Mouse (Mus musculus) spleen, embryonic (tissue): ENCODE data around the gene Slamf6.

Experiments used
- CTCF ChIA-PET: fragments of 350-600 bp; sonication (Branson Sonifier 250); formaldehyde crosslinking; loops from one replicate; lab custom pipeline; 2022; lab: Charles Lee

Slamf6 gene

GRCm38 (mm10) chr1:171992901-171993530, 75.7 kb downstream of the Slamf6 start:
- CTCF ChIA-PET = no interaction called here

- CTCF ChIA-PET = interaction anchor here (0.5 kb wide), 1 partner anchor 19 kb away, joined by 6 read pairs; no protein-coding TSS in a partner anchor
Observed at GRCm38 (mm10) chr1:171994501-171994900, 77.2 kb downstream of the Slamf6 start.

- CTCF ChIA-PET = no interaction called here
Observed at GRCm38 (mm10) chr1:171994918-171995715, 77.8 kb downstream of the Slamf6 start.

GRCm38 (mm10) chr1:171996701-171997100, 79.4 kb downstream of the Slamf6 start:
- CTCF ChIA-PET = interaction anchor here (0.9 kb wide), 1 partner anchor 74 kb away, joined by 4 read pairs; no protein-coding TSS in a partner anchor

GRCm38 (mm10) chr1:171998820-171999597, 81.7 kb downstream of the Slamf6 start:
- CTCF ChIA-PET = interaction anchor here (0.5 kb wide), 1 partner anchor 503 kb away, joined by 4 read pairs; no protein-coding TSS in a partner anchor

- CTCF ChIA-PET = interaction anchor here (0.8 to 1.7 kb wide), 3 partner anchors 34 to 185 kb away, joined by 4 to 6 read pairs (median 4); no protein-coding TSS in a partner anchor
Observed at GRCm38 (mm10) chr1:172000641-172001040, 83.3 kb downstream of the Slamf6 start.

GRCm38 (mm10) chr1:172001665-172002064, 84.3 kb downstream of the Slamf6 start:
- CTCF ChIA-PET = interaction anchor here (0.5 to 1.7 kb wide), 3 partner anchors 175 to 430 kb away, joined by 3 to 6 read pairs (median 4); no protein-coding TSS in a partner anchor
